Mouse (Mus musculus): ENCODE measurements around the gene Zbed5. TPM values are rescaled to one million over a fixed set of nuclear protein-coding genes. Genes with fewer than 3 reads are reported as not detected.
A peak's percentile ranks its signal among the peaks of the same experiment; 100 is the strongest.
"Not testable (repeated sequence)": the region's sequence is repeated elsewhere in the genome, so short reads cannot be mapped to it uniquely, and the experiment has no call there.

Zbed5 gene
- total RNA-seq, 2 experiments from 2014 or later = 4.9 to 6.0 TPM

DNA sequence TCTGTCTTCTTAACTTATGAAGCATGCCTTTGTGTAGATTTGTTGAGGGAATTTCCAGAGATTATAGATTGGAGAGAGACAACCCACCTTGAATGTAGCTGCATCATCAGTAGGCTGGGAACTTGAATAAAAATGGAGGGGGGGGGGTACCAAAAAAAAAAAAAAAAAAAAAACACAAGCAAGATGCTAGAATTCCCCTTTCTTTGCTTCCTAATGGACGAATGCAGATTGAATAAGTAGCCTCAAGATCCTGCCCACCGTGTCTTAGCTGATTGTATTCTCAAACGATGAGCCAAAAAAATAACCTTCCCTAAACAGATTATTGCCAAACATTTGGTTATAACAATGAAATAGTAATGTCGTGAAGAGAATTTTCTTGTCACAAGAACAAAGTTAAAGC, 12.3 kb downstream of the Zbed5 start:
- DNase-seq (ENCODE audit: extremely low spot score in 1 of 2, low spot score in 1 of 2) = no peak

GRCm38 (mm10) chr5:129908242-129908965, 12.9 kb downstream of the Zbed5 start, which contains the start of gene Nupr1l:
Gene Nupr1l (plus strand): TSS chr5:129908540.
- peak; percentile 80 to 82 for DNase-seq (ENCODE audit: extremely low spot score in 1 of 2, low spot score in 1 of 2)

DNA sequence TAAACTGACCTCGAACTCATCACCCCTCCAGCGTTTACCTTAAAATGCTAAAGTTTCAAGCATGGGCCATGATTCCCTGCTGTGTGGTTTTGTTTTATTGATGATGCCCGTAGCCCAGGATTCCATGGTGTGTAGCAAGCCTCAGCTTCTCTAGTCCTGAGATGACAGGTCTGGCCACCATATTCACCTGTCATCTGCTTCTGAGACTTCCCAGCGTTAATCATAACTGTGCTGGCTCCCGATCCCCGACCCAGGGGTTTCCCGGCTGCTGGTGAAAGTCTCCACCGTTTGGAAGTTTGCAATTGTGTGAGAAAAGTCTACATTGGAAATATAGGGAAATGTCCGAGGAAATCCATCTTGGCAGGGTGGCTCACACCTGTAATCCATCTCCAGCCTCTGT, 13.6 kb downstream of the Zbed5 start:
- no peak for DNase-seq (ENCODE audit: extremely low spot score in 1 of 2, low spot score in 1 of 2)

DNA sequence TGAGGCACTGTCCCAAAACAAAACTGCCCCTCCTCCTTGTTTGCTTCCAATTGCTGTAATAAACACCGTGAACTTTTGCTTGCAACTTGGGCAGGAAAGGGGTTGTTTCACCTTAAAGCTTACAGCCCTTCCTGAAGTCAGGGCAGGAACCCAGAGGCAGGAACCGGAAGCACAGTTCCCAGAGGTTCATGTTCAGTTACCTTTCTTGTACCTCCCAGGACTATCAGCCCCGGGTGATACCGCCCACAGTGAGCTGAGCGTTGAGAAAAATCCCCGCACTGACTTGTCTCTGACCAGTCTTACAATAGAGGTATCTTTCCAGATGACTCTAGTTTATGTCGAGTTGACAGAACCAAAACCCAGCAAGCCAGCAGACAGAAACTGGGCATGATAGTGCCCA, 14.1 kb downstream of the Zbed5 start:
- DNase-seq (ENCODE audit: extremely low spot score in 1 of 2, low spot score in 1 of 2) = no peak

DNA sequence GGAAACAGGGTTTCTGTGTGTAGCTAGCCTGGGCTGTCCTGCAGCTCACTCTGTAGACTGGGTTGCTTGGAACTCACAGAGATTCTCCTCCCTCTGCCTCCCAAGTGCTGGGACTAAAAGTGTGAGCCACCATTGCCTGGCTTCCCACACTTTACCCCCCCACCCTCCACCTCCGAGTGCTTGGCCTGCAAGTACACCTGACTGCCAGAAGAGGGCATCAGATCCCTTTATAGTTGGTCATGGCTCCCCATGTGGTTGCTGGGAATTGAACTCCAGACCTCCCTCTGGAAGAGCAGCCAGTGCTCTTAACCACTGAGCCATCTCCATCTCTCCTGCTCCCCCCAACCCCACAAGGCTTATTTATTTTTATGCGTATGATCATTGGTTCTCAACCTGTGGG, 18.5 kb downstream of the Zbed5 start:
- no peak for DNase-seq (ENCODE audit: extremely low spot score in 1 of 2, low spot score in 1 of 2)

DNA sequence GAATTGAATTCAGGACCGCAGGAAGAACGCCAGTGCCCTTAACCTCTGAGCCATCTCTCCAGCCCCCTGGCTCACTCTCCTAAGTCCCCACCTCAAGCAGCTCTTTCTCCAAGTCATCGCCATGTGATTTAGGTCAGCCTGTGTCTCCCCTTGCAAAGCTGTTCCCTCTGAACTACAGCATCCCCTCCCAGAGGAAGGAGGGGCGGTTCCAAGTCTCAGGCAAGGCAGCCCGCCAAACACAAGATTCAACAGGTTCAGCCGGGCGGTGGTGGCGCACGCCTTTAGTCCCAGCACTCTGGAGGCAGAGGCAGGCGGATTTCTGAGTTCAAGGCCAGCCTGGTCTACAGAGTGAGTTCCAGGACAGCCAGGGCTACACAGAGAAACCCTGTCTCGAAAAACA, 20.0 kb downstream of the Zbed5 start:
- not testable (repeated sequence) for DNase-seq (ENCODE audit: extremely low spot score in 1 of 2, low spot score in 1 of 2)

GRCm38 (mm10) chr5:129918065-129918651, 22.6 kb downstream of the Zbed5 start:
- no peak for DNase-seq (ENCODE audit: extremely low spot score in 1 of 2, low spot score in 1 of 2)

- DNase-seq (ENCODE audit: extremely low spot score in 1 of 2, low spot score in 1 of 2) = no peak
Measured at GRCm38 (mm10) chr5:129918752-129919151, 23.2 kb downstream of the Zbed5 start.

DNA sequence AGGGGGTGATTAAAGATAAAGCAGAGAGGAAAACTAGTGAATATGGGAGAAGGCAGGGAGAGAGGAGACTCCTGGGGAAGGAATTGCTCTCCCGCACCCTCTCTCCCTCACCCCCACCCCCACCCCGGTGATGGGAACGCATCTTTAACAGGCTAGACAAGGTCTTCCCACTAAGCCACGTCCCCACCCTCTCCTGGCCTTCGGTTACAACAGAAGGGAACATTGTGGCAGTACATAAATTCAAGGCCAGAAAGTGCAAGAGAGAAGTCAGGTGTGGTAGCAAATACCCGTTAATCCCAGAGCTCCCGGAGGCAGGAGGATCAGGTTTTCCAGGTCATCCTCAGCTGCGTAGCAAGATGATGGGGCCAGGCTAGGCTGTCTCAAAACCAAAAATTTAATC, 23.8 kb downstream of the Zbed5 start:
- no peak for DNase-seq (ENCODE audit: extremely low spot score in 1 of 2, low spot score in 1 of 2)

DNA sequence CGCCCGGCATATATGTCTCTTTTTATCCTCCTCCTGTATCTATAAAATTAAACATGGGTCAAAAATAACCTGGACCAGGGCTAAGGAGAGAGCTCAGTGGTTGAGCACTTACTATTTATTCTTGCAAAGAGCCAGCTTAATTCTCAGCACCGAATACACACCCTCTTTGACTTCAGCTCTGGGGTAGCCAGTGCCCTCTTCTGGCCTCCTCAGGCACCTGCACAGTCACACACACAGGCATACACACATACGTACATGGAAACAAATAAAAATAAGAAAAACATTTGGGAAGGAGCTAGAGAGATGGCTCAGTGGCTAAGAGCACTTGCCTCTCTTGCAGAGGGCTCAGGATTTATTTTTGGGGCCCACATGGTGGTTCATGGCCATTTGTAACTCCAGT, 26.4 kb downstream of the Zbed5 start:
- DNase-seq (ENCODE audit: extremely low spot score in 1 of 2, low spot score in 1 of 2) = no peak

GRCm38 (mm10) chr5:129924820-129925452, 29.4 kb downstream of the Zbed5 start:
- no peak for DNase-seq (ENCODE audit: extremely low spot score in 1 of 2, low spot score in 1 of 2)

DNA sequence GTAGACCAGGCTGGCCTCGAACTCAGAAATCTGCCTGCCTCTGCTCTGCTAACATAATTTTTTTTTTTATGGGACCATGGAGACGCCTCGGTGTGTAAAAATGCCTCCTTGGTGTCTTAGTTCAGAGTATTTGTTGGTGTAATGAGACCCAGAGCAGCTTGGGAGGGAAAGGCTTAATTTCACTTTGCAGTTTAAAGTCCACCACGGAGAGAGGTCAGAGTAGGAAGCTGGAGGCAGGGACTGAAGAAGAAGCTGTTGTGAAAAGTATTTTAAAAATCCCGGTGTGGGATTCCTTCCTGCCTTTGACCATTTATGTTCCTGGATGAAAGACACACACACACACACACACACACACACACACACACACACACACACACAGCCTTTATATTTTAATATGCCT, 30.4 kb downstream of the Zbed5 start:
- DNase-seq (ENCODE audit: extremely low spot score in 1 of 2, low spot score in 1 of 2) = no peak

- no peak for DNase-seq (ENCODE audit: extremely low spot score in 1 of 2, low spot score in 1 of 2)
Measured at GRCm38 (mm10) chr5:129929924-129930855, 34.7 kb downstream of the Zbed5 start.

DNA sequence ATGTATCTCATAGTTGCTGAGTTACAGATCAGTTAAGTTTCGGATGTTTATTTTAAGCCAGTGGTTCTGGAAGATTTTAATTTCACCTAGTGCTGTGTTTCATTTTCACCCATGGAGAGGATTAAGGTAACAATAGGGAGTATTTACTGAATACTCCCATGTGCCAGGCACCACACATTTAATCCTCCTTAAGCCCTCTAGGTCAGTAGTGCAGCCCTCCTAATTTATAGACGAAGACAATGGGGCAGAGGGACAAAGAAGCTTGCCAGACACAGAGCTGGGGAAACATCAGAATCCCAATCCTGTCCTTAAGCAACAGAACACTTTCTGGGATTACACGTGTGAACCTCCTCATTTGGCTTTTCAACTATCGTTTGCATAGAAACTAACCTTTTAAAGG, 41.4 kb downstream of the Zbed5 start:
- DNase-seq (ENCODE audit: extremely low spot score in 1 of 2, low spot score in 1 of 2) = no peak

DNA sequence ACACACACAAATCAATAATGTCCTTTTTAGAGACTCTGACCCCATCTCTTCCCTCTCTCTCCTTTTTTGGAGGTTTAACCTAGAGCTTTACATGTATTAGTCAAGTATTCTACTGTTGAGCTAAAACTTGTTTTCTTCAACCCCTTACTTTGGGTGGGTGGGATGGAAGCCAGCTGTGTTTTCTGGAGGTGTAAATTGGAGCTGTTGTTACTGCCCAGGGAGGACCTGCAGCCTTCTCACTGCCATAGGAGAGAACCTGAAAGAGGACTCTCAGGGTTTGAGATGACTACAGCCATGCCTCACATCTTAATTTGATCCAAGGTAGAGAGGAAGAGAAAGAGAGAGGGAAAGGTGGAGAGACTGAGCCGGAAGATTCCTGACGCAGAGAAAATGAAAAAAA, 44.8 kb downstream of the Zbed5 start:
- DNase-seq (ENCODE audit: extremely low spot score in 1 of 2, low spot score in 1 of 2) = no peak

DNA sequence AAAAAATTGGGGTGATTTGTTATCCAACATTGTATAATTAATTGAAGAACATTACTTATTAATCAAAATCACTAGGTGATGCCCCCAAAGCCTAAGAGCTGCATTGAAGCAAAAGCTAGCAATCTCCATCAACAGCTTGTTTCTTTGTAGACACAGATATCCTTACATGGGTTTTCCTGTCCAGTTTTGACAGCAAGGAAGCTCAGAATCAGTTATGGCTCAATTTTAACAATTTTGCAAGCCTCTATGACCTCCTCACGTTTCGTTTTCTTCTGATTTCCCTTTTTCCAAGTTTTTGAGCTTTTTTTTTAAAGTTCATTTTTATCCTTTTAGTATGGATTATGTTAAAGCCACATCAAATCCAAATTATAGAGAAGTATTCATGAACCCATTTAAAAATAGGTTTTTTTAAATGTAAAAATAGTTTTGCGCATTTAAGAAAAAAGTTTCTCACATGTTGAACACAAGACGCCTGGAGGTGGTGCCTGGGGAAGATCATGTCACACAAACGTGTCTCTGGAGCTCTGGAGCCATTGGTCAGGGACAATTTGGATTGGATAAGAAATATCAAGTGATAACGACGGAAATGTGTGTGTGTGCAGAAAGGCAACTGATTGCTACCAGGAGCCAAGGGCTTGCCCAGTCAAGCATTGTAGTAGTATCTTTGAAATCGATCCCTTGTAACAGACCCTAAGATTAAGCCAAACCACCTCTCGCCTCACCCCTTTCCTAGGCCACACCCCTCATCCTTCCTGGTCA, 45.4 kb downstream of the Zbed5 start:
- no peak for DNase-seq (ENCODE audit: extremely low spot score in 1 of 2, low spot score in 1 of 2)

GRCm38 (mm10) chr5:129941495-129942045, 46.0 kb downstream of the Zbed5 start, which contains the start of gene Vkorc1l1:
Gene Vkorc1l1 (plus strand): TSS chr5:129941970.
- peak; percentile 90 to 91 for DNase-seq (ENCODE audit: extremely low spot score in 1 of 2, low spot score in 1 of 2)

GRCm38 (mm10) chr5:129942073-129942939, 46.8 kb downstream of the Zbed5 start:
- peak; percentile 7 to 22 for DNase-seq (ENCODE audit: extremely low spot score in 1 of 2, low spot score in 1 of 2)

GRCm38 (mm10) chr5:129943402-129943801, 47.9 kb downstream of the Zbed5 start:
- no peak for DNase-seq (ENCODE audit: extremely low spot score in 1 of 2, low spot score in 1 of 2)
